ENCODE assay signal across 15 mouse cellular contexts in the genomic region with DNA sequence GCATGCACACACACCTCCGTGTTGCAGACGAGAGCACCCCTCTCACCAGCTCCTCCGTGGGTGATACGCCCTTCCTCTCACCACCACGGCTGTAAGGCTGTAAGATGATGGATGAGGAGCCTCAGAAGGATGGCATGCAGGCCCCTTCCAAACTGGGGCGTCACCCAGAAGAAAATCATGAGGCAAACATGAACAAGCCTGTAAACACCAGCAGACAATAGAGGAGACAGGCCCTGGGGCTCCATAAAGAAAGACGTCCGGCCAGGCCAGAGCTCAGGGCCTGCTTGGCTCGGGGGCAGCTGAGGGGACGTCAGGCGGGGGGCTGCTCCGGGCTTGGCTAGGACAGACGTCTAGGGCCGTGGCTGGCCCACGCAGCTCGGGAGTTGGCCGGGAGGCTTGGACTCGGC. TPM values are rescaled to one million over a fixed set of nuclear protein-coding genes. Genes with fewer than 3 reads are reported as not detected.
A peak's percentile ranks its signal among the peaks of the same experiment; 100 is the strongest.
DNase-seq lines count a peak whose midpoint lies in the region; ATAC-seq lines count a peak whose summit lies in the region.
"Had no signal": no experiment of that assay in that cellular context is flagged by ENCODE, and none has a peak within 500 bp of the region (broad histone marks: within the 10 kb centered on the region; RNA-seq: fewer than 3 reads in every experiment).

No protein-coding gene starts in this region.

- 56% methylated on average over 18 of the region's 18 CpGs for WGBS in heart, embryonic 15.5 days
- 58% methylated on average over 18 of the region's 18 CpGs for WGBS in heart, embryonic 11.5 days (ENCODE audit: insufficient replicate concordance)
- WGBS in lung, embryonic 16.5 days = 23% methylated on average over 18 of the region's 18 CpGs
- 80% methylated on average over 18 of the region's 18 CpGs for WGBS in midbrain, embryonic 10.5 days

- H3K4me1 ChIP-seq in heart, embryonic 15.5 days (replicated peaks) = peaks cover 6% of the 10 kb centered on the region
- peaks cover 4% of the 10 kb centered on the region; the same call in 1 of the 2 replicates for H3K4me1 ChIP-seq in heart, embryonic 11.5 days (ENCODE audit: control insufficient read depth, insufficient read depth, low read length)
- H3K4me1 ChIP-seq in lung, embryonic 16.5 days (replicated peaks; ENCODE audit: control insufficient read depth, insufficient read depth, low read length) = peaks cover 4% of the 10 kb centered on the region
- H3K4me1 ChIP-seq in midbrain, embryonic 10.5 days = no peaks in the 10 kb centered on the region
- H3K4me1 ChIP-seq: midbrain, embryonic 15.5 days had no signal

- H3K27me3 ChIP-seq in heart, embryonic 15.5 days = 0 out of 2 replicates have a peak, but pooled peaks cover 4% of the 10 kb centered on the region
- no peaks in the 10 kb centered on the region for H3K27me3 ChIP-seq in heart, embryonic 11.5 days (ENCODE audit: control insufficient read depth, insufficient read depth, low read length)
- H3K27me3 ChIP-seq in lung, embryonic 16.5 days (ENCODE audit: control insufficient read depth, insufficient read depth, low read depth, low read length) = no peaks in the 10 kb centered on the region
- H3K27me3 ChIP-seq in midbrain, embryonic 10.5 days (ENCODE audit: low read depth, poor library complexity, severe bottlenecking) = no peaks in the 10 kb centered on the region
- H3K27me3 ChIP-seq: midbrain, embryonic 15.5 days; neural tube, embryonic 13.5 days; Patski had no signal

- peak; percentile 12 for DNase-seq in ovary, adult 18-20 months (ENCODE audit: low spot score)
- DNase-seq in ovary, postnatal 10 days (ENCODE audit: low spot score) = no peak
- no peak for DNase-seq in natural killer cell, adult 2 months (ENCODE audit: low spot score in 2 of 2)
- DNase-seq in midbrain, embryonic 10.5 days (ENCODE audit: low spot score) = no peak
- DNase-seq: adrenal gland, adult 2 months; forebrain, postnatal 0 days; right cerebral cortex, postnatal 14 days; thymus, postnatal 4 days had no signal

- peak overlapping the region; percentile 45 for H3K27ac ChIP-seq in heart, embryonic 15.5 days
- H3K27ac ChIP-seq in heart, embryonic 11.5 days (ENCODE audit: low read depth, low read length) = no peak overlapping the region
- H3K27ac ChIP-seq in lung, embryonic 16.5 days (ENCODE audit: low read length) = peak overlapping the region; percentile 28
- H3K27ac ChIP-seq in midbrain, embryonic 10.5 days (replicated peaks) = no peak overlapping the region
- H3K27ac ChIP-seq: liver, embryonic 14.5 days; midbrain, embryonic 15.5 days; neural tube, embryonic 13.5 days had no signal

- H3K4me2 ChIP-seq in heart, embryonic 15.5 days = no peak overlapping the region
- no peak overlapping the region for H3K4me2 ChIP-seq in heart, embryonic 11.5 days
- no peak overlapping the region for H3K4me2 ChIP-seq in lung, embryonic 16.5 days (ENCODE audit: low read depth, low read length)
- H3K4me2 ChIP-seq: midbrain, embryonic 15.5 days; neural tube, embryonic 13.5 days had no signal

- ATAC-seq in heart, embryonic 15.5 days (replicated peaks; ENCODE audit: insufficient number of reproducible peaks, insufficient read depth, low FRiP score, low read depth) = no peak
- no peak for ATAC-seq in heart, embryonic 11.5 days (replicated peaks; ENCODE audit: insufficient number of reproducible peaks, low FRiP score, low TSS enrichment)
- ATAC-seq in lung, embryonic 16.5 days (ENCODE audit: low read depth) = peak; percentile 85
- ATAC-seq: forebrain, postnatal 0 days; midbrain, embryonic 15.5 days; Patski had no signal

- no peak overlapping the region for H3K9ac ChIP-seq in heart, embryonic 15.5 days
- no peak overlapping the region; the same call in 1 of the 2 replicates for H3K9ac ChIP-seq in heart, embryonic 11.5 days (ENCODE audit: low read depth, low read length)
- H3K9ac ChIP-seq in lung, embryonic 16.5 days (ENCODE audit: low read length) = peak overlapping the region; percentile 46
- H3K9ac ChIP-seq: forebrain, postnatal 0 days; liver, embryonic 14.5 days; midbrain, embryonic 15.5 days; neural tube, embryonic 13.5 days had no signal

- H3K9me3 ChIP-seq in heart, embryonic 15.5 days (replicated peaks) = no peaks in the 10 kb centered on the region
- no peaks in the 10 kb centered on the region for H3K9me3 ChIP-seq in heart, embryonic 11.5 days (replicated peaks; ENCODE audit: control insufficient read depth, low read length)
- no peaks in the 10 kb centered on the region for H3K9me3 ChIP-seq in lung, embryonic 16.5 days (ENCODE audit: control insufficient read depth, low read length)
- no peaks in the 10 kb centered on the region for H3K9me3 ChIP-seq in midbrain, embryonic 10.5 days (replicated peaks)
- H3K9me3 ChIP-seq: midbrain, embryonic 15.5 days; neural tube, embryonic 13.5 days had no signal

- no peak overlapping the region for H3K4me3 ChIP-seq in heart, embryonic 15.5 days
- no peak overlapping the region for H3K4me3 ChIP-seq in heart, embryonic 11.5 days (ENCODE audit: low read depth, low read length)
- no peak overlapping the region for H3K4me3 ChIP-seq in lung, embryonic 16.5 days (ENCODE audit: low read length)
- H3K4me3 ChIP-seq in midbrain, embryonic 10.5 days = no peak overlapping the region
- H3K4me3 ChIP-seq: midbrain, embryonic 15.5 days; neural tube, embryonic 13.5 days had no signal

- no peaks in the 10 kb centered on the region for H3K36me3 ChIP-seq in heart, embryonic 15.5 days
- no peaks in the 10 kb centered on the region for H3K36me3 ChIP-seq in heart, embryonic 11.5 days (ENCODE audit: control insufficient read depth, insufficient read depth, low read length)
- H3K36me3 ChIP-seq in lung, embryonic 16.5 days (ENCODE audit: control insufficient read depth, insufficient read depth, low read length) = no peaks in the 10 kb centered on the region
- H3K36me3 ChIP-seq in midbrain, embryonic 10.5 days = no peaks in the 10 kb centered on the region
- H3K36me3 ChIP-seq: midbrain, embryonic 15.5 days; neural tube, embryonic 13.5 days had no signal

RNA-seq across cellular contexts. Expression of a gene that starts 50.6 kb away (rescaled TPM):
- polyA plus RNA-seq in heart, embryonic 15.5 days (2015; fragmentation: Nextera tagmentation; extraction: Ambion mirVana) = 683 and 1,118 TPM in 2 replicates
- polyA plus RNA-seq in heart, embryonic 11.5 days (2014; fragmentation: Nextera tagmentation; extraction: Ambion mirVana) = 24.3 and 27.7 TPM in 2 replicates
- 570 and 624 TPM in 2 replicates for polyA plus RNA-seq in lung, embryonic 16.5 days (2015; fragmentation: Nextera tagmentation; extraction: Ambion mirVana)
- 0.88 and 2.0 TPM in 2 replicates for polyA plus RNA-seq in midbrain, embryonic 10.5 days (2016; fragmentation: Nextera tagmentation; extraction: Ambion mirVana)
- polyA plus RNA-seq: Patski had no signal

Comparison
In these comparisons a context has a peak if more than half of its experiments do, and no peak if none do; other contexts are left out.
1. H3K27ac ChIP-seq: peak in heart, embryonic 15.5 days (single experiment) and lung, embryonic 16.5 days (single experiment); none in heart, embryonic 11.5 days (single experiment) and midbrain, embryonic 10.5 days (single experiment).
2. RNA of a gene that starts 50.6 kb away (polyA plus RNA-seq): 683 to 1,118 TPM in heart, embryonic 15.5 days and 570 to 624 TPM in lung, embryonic 16.5 days; 24.3 to 27.7 TPM in heart, embryonic 11.5 days and 0.88 to 2.0 TPM in midbrain, embryonic 10.5 days; every median in the first group is over 10 times any median in the second.